Mouse (Mus musculus): ENCODE measurements around the gene Cenpo.

DNA sequence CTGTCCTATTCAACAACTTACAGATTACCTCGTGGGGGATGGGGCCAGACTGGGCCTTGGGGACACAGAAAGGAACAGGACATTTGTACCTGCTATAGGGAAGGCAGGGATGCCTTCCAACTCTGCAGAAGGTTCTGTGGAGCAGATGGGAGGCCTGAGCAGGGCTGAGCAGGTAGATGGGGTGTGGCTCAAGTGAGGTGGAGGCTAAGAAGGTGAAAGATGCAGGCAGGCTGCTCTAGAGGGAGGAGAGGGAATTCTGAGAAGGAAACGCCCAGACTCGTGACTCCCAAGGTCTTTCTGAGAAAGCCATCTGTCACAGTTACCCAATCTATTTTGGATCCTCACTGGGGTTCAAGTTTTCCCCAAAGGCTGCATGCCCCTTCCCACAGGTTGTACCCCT is 67.1 kb downstream of the Cenpo start:
- TF ChIP-seq CTCF (IDR thresholded peaks at IDR 0.05; ENCODE audit: control insufficient read depth, insufficient read depth, insufficient replicate concordance, low read depth, low read length), result no peak
- no peak for TF ChIP-seq POLR2A (IDR thresholded peaks at IDR 0.05; ENCODE audit: control insufficient read depth, low read depth, low read length)

Measured in testis, adult 2 months (tissue).